ENCODE assay signal across 26 mouse cellular contexts in genomic region chr5:136694976-136695375, GRCm38 (mm10). TPM values are rescaled to one million over a fixed set of nuclear protein-coding genes. Genes with fewer than 3 reads are reported as not detected.
DNase-seq lines count a peak whose midpoint lies in the region; TF ChIP-seq lines count a peak whose summit lies in the region.
"Had no signal": no experiment of that assay in that cellular context is flagged by ENCODE, and none has a peak within 500 bp of the region (broad histone marks: within the 10 kb centered on the region; RNA-seq: fewer than 3 reads in every experiment).

No protein-coding gene starts in this region.

- peaks cover 0 to 10% of the 10 kb centered on the region in 2 experiments; a peak in 1 of 4 replicates for H3K4me1 ChIP-seq in CH12.LX (ENCODE audit: control insufficient read depth in 1 of 2, insufficient read depth in 2 of 2)
- H3K4me1 ChIP-seq: embryonic facial prominence, embryonic 12.5 days; forebrain, embryonic 13.5 days; forebrain, embryonic 15.5 days had no signal

- no peaks in the 10 kb centered on the region for H3K9me3 ChIP-seq in CH12.LX (replicated peaks; ENCODE audit: low read length)
- H3K9me3 ChIP-seq: embryonic facial prominence, embryonic 12.5 days; forebrain, embryonic 13.5 days; forebrain, embryonic 15.5 days; G1E had no signal

- dilution Hi-C loops in CH12.LX (cut with MboI; ENCODE audit: extremely low pct_ligation_motif_present, extremely low pct_unique_long_range_greater_than_20kb, low sequenced_read_pairs) = no loop called here

- no peak for TF ChIP-seq RAD21 in CH12.LX (IDR thresholded peaks at IDR 0.05; ENCODE audit: low read depth, low read length)

- TF ChIP-seq POLR2A in CH12.LX (IDR thresholded peaks at IDR 0.05; ENCODE audit: low read depth, low read length) = no peak

- intact Hi-C loops in gastrocnemius, adult 2 months (cut with DNase I) = no loop called here
- intact Hi-C loops in left cerebral cortex, postnatal 4 days (cut with DNase I) = no loop called here

- no peak for TF ChIP-seq CTCF in CH12.LX (conservative IDR thresholded peaks at IDR 0.05 in 1 of 2, IDR thresholded peaks at IDR 0.05 in 1 of 2; ENCODE audit: low read depth in 2 of 2, low read length in 2 of 2)
- no peak for TF ChIP-seq CTCF in gastrocnemius, adult 2 months (IDR thresholded peaks at IDR 0.05)

- no peaks in the 10 kb centered on the region for H3K79me2 ChIP-seq in CH12.LX (replicated peaks; ENCODE audit: control insufficient read depth, extremely low read depth, insufficient read depth, poor library complexity, severe bottlenecking)

- no peak overlapping the region for H3K27ac ChIP-seq in CH12.LX (ENCODE audit: insufficient read depth, low read depth)
- no peak overlapping the region for H3K27ac ChIP-seq in gastrocnemius, adult 2 months
- H3K27ac ChIP-seq: embryonic facial prominence, embryonic 10.5 days; embryonic facial prominence, embryonic 12.5 days; forebrain, embryonic 13.5 days; forebrain, embryonic 15.5 days had no signal

- no peaks in the 10 kb centered on the region for H3K36me3 ChIP-seq in CH12.LX (replicated peaks in 1 of 2; ENCODE audit: control insufficient read depth in 1 of 2, insufficient read depth in 1 of 2, low read length in 1 of 2)
- H3K36me3 ChIP-seq: embryonic facial prominence, embryonic 10.5 days; embryonic facial prominence, embryonic 12.5 days; forebrain, embryonic 15.5 days; G1E had no signal

- TF ChIP-seq EP300 in CH12.LX (IDR thresholded peaks at IDR 0.05; ENCODE audit: low read length) = no peak

- no peak overlapping the region for H3K9ac ChIP-seq in CH12.LX (ENCODE audit: insufficient read depth, low read depth)
- H3K9ac ChIP-seq: embryonic facial prominence, embryonic 12.5 days; forebrain, embryonic 13.5 days; forebrain, embryonic 15.5 days; forebrain, postnatal 0 days had no signal

- H3K4me2 ChIP-seq in CH12.LX (ENCODE audit: insufficient read depth, low read depth, poor library complexity, severe bottlenecking) = no peak overlapping the region
- H3K4me2 ChIP-seq: embryonic facial prominence, embryonic 12.5 days; forebrain, embryonic 13.5 days; forebrain, embryonic 15.5 days had no signal

- in situ Hi-C loops in CH12.LX (cut with MboI; ENCODE audit: low pct_ligation_motif_present, low pct_unique_long_range_greater_than_20kb, low sequenced_read_pairs) = no loop called here

- no peak overlapping the region for H3K4me3 ChIP-seq in CH12.LX (replicated peaks in 1 of 3; ENCODE audit: low read depth in 2 of 3, low read length in 2 of 3, poor library complexity in 1 of 3)
- no peak overlapping the region for H3K4me3 ChIP-seq in gastrocnemius, adult 2 months
- H3K4me3 ChIP-seq: embryonic facial prominence, embryonic 10.5 days; embryonic facial prominence, embryonic 12.5 days; forebrain, embryonic 13.5 days; forebrain, embryonic 15.5 days had no signal

- peaks cover 50% of the 10 kb centered on the region for H3K27me3 ChIP-seq in CH12.LX (replicated peaks)
- H3K27me3 ChIP-seq: embryonic facial prominence, embryonic 12.5 days; forebrain, embryonic 13.5 days; forebrain, embryonic 15.5 days had no signal

- DNase-seq in kidney, postnatal 4 days = peak; percentile 61 to 64
- no peak for DNase-seq in kidney, adult 9 months
- peak; percentile 49 for DNase-seq in thymus, postnatal 4 days
- DNase-seq in thymus, postnatal 0 days (ENCODE audit: low spot score) = no peak
- no peak for DNase-seq in CH12.LX (ENCODE audit: extremely low read depth)
- DNase-seq in gastrocnemius, adult 2 months = no peak
- no peak for DNase-seq in left cerebral cortex, postnatal 4 days
- DNase-seq: adrenal gland, adult 8-10 months; adrenal gland, postnatal 14 days; adrenal gland, postnatal 36 days; cerebellum, adult 11-12 months; cerebellum, adult 2 months; cerebellum, adult 9-10 months; cerebellum, postnatal 10 days; cerebellum, postnatal 25 days; forebrain, postnatal 0 days had no signal

TF ChIP-seq in CH12.LX, 34 proteins besides CTCF, POLR2A, EP300 and RAD21:
- TF ChIP-seq NELFE (IDR thresholded peaks at IDR 0.05; ENCODE audit: low read depth, low read length) (no peak), MYC (IDR thresholded peaks at IDR 0.05; ENCODE audit: low read depth, low read length) (no peak), UBTF (IDR thresholded peaks at IDR 0.05; ENCODE audit: low read depth, low read length) (no peak), CHD2 (IDR thresholded peaks at IDR 0.05; ENCODE audit: low read length) (peak; percentile 37; the same call in 1 of the 2 replicates), ZKSCAN1 (IDR thresholded peaks at IDR 0.05; ENCODE audit: borderline replicate concordance, low read depth, low read length) (no peak)

RNA-seq across cellular contexts. Expression of gene Myl10, which starts 2.0 kb away (rescaled TPM):
- 21.7 and 24.2 TPM in 2 replicates for polyA plus RNA-seq in thymus, postnatal 0 days (2015; fragmentation: Nextera tagmentation; extraction: Ambion mirVana)
- total RNA-seq in CH12.LX (2012; rRNA removed) (not detected in 2 replicates), CH12.LX (2014; rRNA removed) (not detected in 2 replicates)
- polyA plus RNA-seq in CH12.LX (2012; ENCODE audit: insufficient read length, low read depth) = not detected in 2 replicates
- 1 to 10 TPM in 1 of 2 experiments, not detected in 1; 3.5 TPM for total RNA-seq in gastrocnemius, adult 2 months (2021)
- total RNA-seq in left cerebral cortex, postnatal 4 days (2021) = not detected
- total RNA-seq: adrenal gland, adult 18-20 months; adrenal gland, adult 8-10 months; adrenal gland, postnatal 14 days; adrenal gland, postnatal 36 days; forebrain, postnatal 0 days; G1E had no signal
- polyA plus RNA-seq: cerebellum, adult 2 months; cortical plate, adult 2 months; embryonic facial prominence, embryonic 10.5 days; embryonic facial prominence, embryonic 12.5 days; embryonic facial prominence, embryonic 14.5 days; forebrain, embryonic 11.5 days; forebrain, embryonic 13.5 days; forebrain, embryonic 15.5 days; forebrain, postnatal 0 days; G1E; Patski had no signal

Comparison
In these comparisons a context has a peak if more than half of its experiments do, and no peak if none do; other contexts are left out.
1. DNase-seq: peak in kidney, postnatal 4 days (2 of 2) and thymus, postnatal 4 days (single experiment); none in kidney, adult 9 months (single experiment), thymus, postnatal 0 days (single experiment), CH12.LX (single experiment), gastrocnemius, adult 2 months (single experiment) and left cerebral cortex, postnatal 4 days (single experiment).